Mouse (Mus musculus) bone marrow macrophage, adult 2 months (primary cell): Measurements from ENCODE around the gene Akr7a5.

Source experiments
- CTCF ChIP-seq: IDR thresholded peaks from 2 replicates; pipeline ENCODE4 v1.5.1; 2012; ENCODE audit warnings: low read depth, mild to moderate bottlenecking, low read length, moderate library complexity
- POLR2A ChIP-seq: IDR thresholded peaks from 2 replicates; pipeline ENCODE4 v1.6.1; 2012; ENCODE audit warnings: mild to moderate bottlenecking, low read depth, low read length, borderline replicate concordance

- no peak for TF ChIP-seq POLR2A
- peak; percentile 53 for TF ChIP-seq CTCF
These were observed 26.4 kb downstream of the Akr7a5 start for GRCm38 (mm10) chr4:139336822-139337483.
